28 mouse cellular contexts compared by ENCODE assay signal in the genomic region with DNA sequence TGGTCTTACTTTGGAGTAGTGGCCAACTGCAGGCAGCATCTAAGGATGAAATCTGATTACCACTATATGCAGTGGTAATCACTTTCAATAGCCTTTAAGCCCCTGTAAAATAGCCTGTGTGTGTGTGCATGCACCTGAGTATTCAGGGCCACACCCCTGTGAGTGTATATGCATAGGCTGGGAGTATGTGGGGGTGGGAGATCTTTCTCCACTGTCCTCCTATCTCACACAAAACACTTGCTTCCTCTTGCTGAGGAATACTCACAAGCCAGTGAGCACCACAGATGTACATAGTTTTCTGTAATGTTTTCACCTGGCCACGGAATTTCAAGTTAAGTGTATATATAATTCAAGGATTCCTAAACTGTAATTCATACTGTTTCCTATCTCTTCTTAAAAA.
A peak's percentile ranks its signal among the peaks of the same experiment; 100 is the strongest.
DNase-seq lines count a peak whose midpoint lies in the region; ATAC-seq and TF ChIP-seq lines count a peak whose summit lies in the region.
"Had no signal": no experiment of that assay in that cellular context is flagged by ENCODE, and none has a peak within 500 bp of the region (broad histone marks: within the 10 kb centered on the region; RNA-seq: fewer than 3 reads in every experiment).

No protein-coding gene starts in this region.

- H3K9ac ChIP-seq in MEL (ENCODE audit: control insufficient read depth, low read depth, low read length, poor library complexity, severe bottlenecking) = no peak overlapping the region; the same call in 1 of the 2 replicates
- H3K9ac ChIP-seq in liver, embryonic 15.5 days = no peak overlapping the region
- H3K9ac ChIP-seq: embryonic facial prominence, embryonic 13.5 days; forebrain, embryonic 12.5 days; forebrain, embryonic 15.5 days; heart, embryonic 13.5 days; hindbrain, embryonic 14.5 days had no signal

- no peaks in the 10 kb centered on the region for H3K27me3 ChIP-seq in MEL (ENCODE audit: control insufficient read depth in 1 of 2, insufficient read depth in 2 of 2, low read length in 2 of 2)
- H3K27me3 ChIP-seq in liver, embryonic 15.5 days = no peaks in the 10 kb centered on the region
- H3K27me3 ChIP-seq: embryonic facial prominence, embryonic 13.5 days; forebrain, embryonic 15.5 days; heart, embryonic 13.5 days had no signal

- no peak for TF ChIP-seq CTCF in MEL (IDR thresholded peaks at IDR 0.05 in 2 of 3, conservative IDR thresholded peaks at IDR 0.05 in 1 of 3; ENCODE audit: control insufficient read depth in 1 of 3, insufficient read depth in 1 of 3, low read depth in 2 of 3, low read length in 3 of 3, poor library complexity in 1 of 3, severe bottlenecking in 1 of 3)

- H3K27ac ChIP-seq in MEL (ENCODE audit: control insufficient read depth, low read depth, low read length) = peak overlapping the region; percentile 87
- no peak overlapping the region for H3K27ac ChIP-seq in liver, embryonic 15.5 days (replicated peaks)
- H3K27ac ChIP-seq: embryonic facial prominence, embryonic 10.5 days; embryonic facial prominence, embryonic 13.5 days; forebrain, embryonic 12.5 days; forebrain, embryonic 15.5 days; heart, adult 2 months; heart, embryonic 10.5 days; heart, embryonic 13.5 days; hindbrain, embryonic 14.5 days; hindbrain, postnatal 0 days had no signal

- TF ChIP-seq POLR2A in MEL (IDR thresholded peaks at IDR 0.05; ENCODE audit: control insufficient read depth in 1 of 2, insufficient read depth in 1 of 2, low read depth in 1 of 2, low read length in 2 of 2, poor library complexity in 1 of 2) = peak in 1 of 2 experiments; percentile 39; a peak in 1 of 4 replicates

- TF ChIP-seq EP300 in MEL (IDR thresholded peaks at IDR 0.05; ENCODE audit: low read depth in 1 of 2, low read length in 2 of 2) = peak; percentile 82 to 91

- no peaks in the 10 kb centered on the region for H3K9me3 ChIP-seq in MEL (replicated peaks; ENCODE audit: insufficient read depth, low read length)
- no peaks in the 10 kb centered on the region for H3K9me3 ChIP-seq in liver, embryonic 15.5 days (replicated peaks)
- H3K9me3 ChIP-seq: embryonic facial prominence, embryonic 10.5 days; embryonic facial prominence, embryonic 13.5 days; forebrain, embryonic 12.5 days; forebrain, embryonic 15.5 days; heart, embryonic 10.5 days; heart, embryonic 13.5 days had no signal

- peaks cover 13 to 36% of the 10 kb centered on the region in 2 experiments for H3K4me1 ChIP-seq in MEL (ENCODE audit: control insufficient read depth in 1 of 2, insufficient read depth in 2 of 2, low read length in 2 of 2)
- peaks cover 8% of the 10 kb centered on the region for H3K4me1 ChIP-seq in liver, embryonic 15.5 days (replicated peaks)

- peak; percentile 84 for DNase-seq in MEL (ENCODE audit: low read depth, low spot score)
- no peak for DNase-seq in lung, postnatal 4 days
- DNase-seq in ovary, postnatal 36 days (ENCODE audit: low spot score) = no peak
- no peak for DNase-seq in kidney, postnatal 25 days
- DNase-seq: adrenal gland, adult 8-10 months; adrenal gland, postnatal 25 days; cerebellum, adult 18-20 months; cerebellum, adult 9-10 months; cerebellum, postnatal 25 days; embryo, embryonic 11 days; gastrocnemius, postnatal 10 days; gastrocnemius, postnatal 36 days; heart, adult 2 months; heart, postnatal 14 days; heart, postnatal 4 days had no signal

- peaks cover 0 to 37% of the 10 kb centered on the region in 2 experiments; a peak in 2 of 4 replicates for H3K36me3 ChIP-seq in MEL (ENCODE audit: control insufficient read depth in 1 of 2, insufficient read depth in 2 of 2, low read length in 2 of 2)
- H3K36me3 ChIP-seq in liver, embryonic 15.5 days (replicated peaks) = no peaks in the 10 kb centered on the region
- H3K36me3 ChIP-seq: embryonic facial prominence, embryonic 13.5 days; forebrain, embryonic 12.5 days; forebrain, embryonic 15.5 days; heart, embryonic 10.5 days had no signal

- H3K4me2 ChIP-seq in liver, embryonic 15.5 days = no peak overlapping the region
- H3K4me2 ChIP-seq: embryonic facial prominence, embryonic 13.5 days; forebrain, embryonic 12.5 days; forebrain, embryonic 15.5 days; heart, embryonic 13.5 days; hindbrain, embryonic 14.5 days had no signal

- H3K79me2 ChIP-seq in MEL (ENCODE audit: control insufficient read depth, insufficient read depth, low read length, poor library complexity) = no peaks in the 10 kb centered on the region

- H3K4me3 ChIP-seq in MEL (ENCODE audit: control insufficient read depth in 1 of 2, insufficient read depth in 1 of 2, low read depth in 2 of 2, low read length in 2 of 2) = peak overlapping the region in 1 of 2 experiments; percentile 1; a peak in 1 of 4 replicates
- no peak overlapping the region for H3K4me3 ChIP-seq in liver, embryonic 15.5 days (replicated peaks)
- H3K4me3 ChIP-seq: embryonic facial prominence, embryonic 10.5 days; embryonic facial prominence, embryonic 13.5 days; erythroblast, embryonic 14.5 days; forebrain, embryonic 12.5 days; forebrain, embryonic 15.5 days; heart, adult 2 months; heart, embryonic 10.5 days; heart, embryonic 13.5 days had no signal

- 21% methylated on average over 1 of the region's 1 CpGs for WGBS in liver, embryonic 15.5 days (ENCODE audit: insufficient replicate concordance)

- TF ChIP-seq RAD21 in MEL (IDR thresholded peaks at IDR 0.05; ENCODE audit: low read depth, low read length) = no peak

- ATAC-seq in common myeloid progenitor, adult 5-6 weeks (replicated peaks; ENCODE audit: low read depth, poor library complexity, severe bottlenecking) = peak; percentile 48; the same call in 1 of the 2 replicates
- 0 out of 2 replicates have a peak, but pooled peaks have one; percentile 28 for ATAC-seq in liver, embryonic 15.5 days (ENCODE audit: insufficient read depth)
- ATAC-seq: activated CD4-positive, CD25-positive, alpha-beta regulatory T cell, adult 4 months; CD4-positive, CD25-positive, alpha-beta regulatory T cell, adult 4 months; forebrain, embryonic 15.5 days; hindbrain, postnatal 0 days had no signal

TF ChIP-seq in MEL, 35 proteins besides CTCF, POLR2A, EP300 and RAD21:
- TF ChIP-seq TCF12 (IDR thresholded peaks at IDR 0.05; ENCODE audit: low read depth, low read length) (peak; percentile 84), MYB (IDR thresholded peaks at IDR 0.05; ENCODE audit: low read depth, low read length) (peak; percentile 33; the same call in 1 of the 2 replicates), POLR2AphosphoS5 (IDR thresholded peaks at IDR 0.05; ENCODE audit: borderline replicate concordance, low read depth, low read length) (no peak), ETS1 (IDR thresholded peaks at IDR 0.05; ENCODE audit: low read depth, low read length) (peak; percentile 70), ZMIZ1 (IDR thresholded peaks at IDR 0.05; ENCODE audit: low read depth, low read length) (no peak), JUND (IDR thresholded peaks at IDR 0.05; ENCODE audit: low read depth, low read length) (no peak), TAL1 (IDR thresholded peaks at IDR 0.05; ENCODE audit: low read length) (peak; percentile 77), BHLHE40 (IDR thresholded peaks at IDR 0.05; ENCODE audit: borderline replicate concordance, low read depth, low read length) (0 out of 2 replicates have a peak, but pooled peaks have one; percentile 14), MXI1 (IDR thresholded peaks at IDR 0.05; ENCODE audit: low read depth, low read length) (no peak), TBP (IDR thresholded peaks at IDR 0.05; ENCODE audit: low read depth, low read length) (peak; percentile 57; the same call in 1 of the 2 replicates), RCOR1 (IDR thresholded peaks at IDR 0.05; ENCODE audit: low read depth, low read length) (0 out of 2 replicates have a peak, but pooled peaks have one; percentile 39), GATA1 (IDR thresholded peaks at IDR 0.05; ENCODE audit: low read depth, low read length) (peak; percentile 82), MAX (IDR thresholded peaks at IDR 0.05; ENCODE audit: low read length) (no peak), POLR2AphosphoS2 (IDR thresholded peaks at IDR 0.05; ENCODE audit: low read length) (no peak), NELFE (IDR thresholded peaks at IDR 0.05; ENCODE audit: low read depth, low read length) (no peak; the same call in 1 of the 2 replicates)
